Mouse (Mus musculus) G1E (cell line): ENCODE data around the gene Ern1.

Source experiments
- CTCF ChIP-seq: IDR thresholded peaks from 2 replicates; pipeline ENCODE4 v1.5.1; 2012; ENCODE audit warnings: low read depth, low read length, inconsistent platforms, mixed read lengths
- POLR2AphosphoS5 ChIP-seq: IDR thresholded peaks from 2 replicates; pipeline ENCODE4 v1.6.1; 2012; ENCODE audit warnings: low read depth, low read length, inconsistent platforms; ENCODE audit not compliant: insufficient replicate concordance
- TAL1 ChIP-seq: conservative IDR thresholded peaks from 2 replicates; pipeline ENCODE4 v1.6.1; 2012; ENCODE audit warnings: low read depth, low read length, inconsistent platforms, mixed read lengths

GRCm38 (mm10) chr11:106486866-106487732 is 553 bp downstream of the Ern1 start:
- TF ChIP-seq POLR2AphosphoS5 (no peak), TAL1 (no peak), CTCF (no peak)
